Mouse (Mus musculus) retina, adult 2 months (tissue): ENCODE results near the gene Robo2.
"Not testable (repeated sequence)": the region's sequence is repeated elsewhere in the genome, so short reads cannot be mapped to it uniquely, and the experiment has no call there.

Experiments
- DNase-seq: peaks from one replicate; pipeline ENCODE4 v3.0.0-alpha.2; 2012; ENCODE audit warnings: low read depth, low spot score

Robo2 gene

GRCm38 (mm10) chr16:74084188-74084587 lies 327.4 kb downstream of the Robo2 start:
- DNase-seq, result no peak

GRCm38 (mm10) chr16:74072671-74073070 lies 339.0 kb downstream of the Robo2 start:
- no peak for DNase-seq

GRCm38 (mm10) chr16:74070628-74071027 lies 341.0 kb downstream of the Robo2 start:
- DNase-seq, result no peak

- no peak for DNase-seq
These were observed 345.7 kb downstream of the Robo2 start for GRCm38 (mm10) chr16:74065958-74066357.

GRCm38 (mm10) chr16:74061951-74062350 lies 349.7 kb downstream of the Robo2 start:
- no peak for DNase-seq

- no peak for DNase-seq
These were observed 350.1 kb downstream of the Robo2 start for GRCm38 (mm10) chr16:74061479-74061878.

GRCm38 (mm10) chr16:74056886-74057285 lies 354.7 kb downstream of the Robo2 start:
- no peak for DNase-seq

GRCm38 (mm10) chr16:74056210-74056609 lies 355.4 kb downstream of the Robo2 start:
- no peak for DNase-seq

- DNase-seq, result no peak
These were observed 356.4 kb downstream of the Robo2 start for GRCm38 (mm10) chr16:74055061-74055751.

GRCm38 (mm10) chr16:74049467-74049866 lies 362.2 kb downstream of the Robo2 start:
- DNase-seq, result no peak

- no peak for DNase-seq
These were observed 362.6 kb downstream of the Robo2 start for GRCm38 (mm10) chr16:74048980-74049379.

- DNase-seq, result no peak
These were observed 364.4 kb downstream of the Robo2 start for GRCm38 (mm10) chr16:74047232-74047631.

GRCm38 (mm10) chr16:74040797-74041196 lies 370.8 kb downstream of the Robo2 start:
- not testable (repeated sequence) for DNase-seq

GRCm38 (mm10) chr16:74027822-74028221 lies 383.8 kb downstream of the Robo2 start:
- DNase-seq, result no peak

GRCm38 (mm10) chr16:74022281-74022978 lies 389.2 kb downstream of the Robo2 start:
- DNase-seq, result no peak

GRCm38 (mm10) chr16:74005767-74006166 lies 405.9 kb downstream of the Robo2 start:
- no peak for DNase-seq

- DNase-seq, result no peak
These were observed 410.3 kb downstream of the Robo2 start for GRCm38 (mm10) chr16:74001331-74001730.

GRCm38 (mm10) chr16:73991212-73991611 lies 420.4 kb downstream of the Robo2 start:
- no peak for DNase-seq

- DNase-seq, result no peak
These were observed 442.1 kb downstream of the Robo2 start for GRCm38 (mm10) chr16:73969573-73969972.

GRCm38 (mm10) chr16:73964366-73964926 lies 447.2 kb downstream of the Robo2 start:
- no peak for DNase-seq

- DNase-seq, result no peak
These were observed 452.1 kb downstream of the Robo2 start for GRCm38 (mm10) chr16:73959479-73959970.

GRCm38 (mm10) chr16:73958524-73958846 lies 453.1 kb downstream of the Robo2 start:
- no peak for DNase-seq
